Mouse (Mus musculus) neural tube, embryonic 10.5 days (tissue): ENCODE data around the gene Ppp1r3g.

Experiments used
- DNase-seq: peaks from one replicate; pipeline ENCODE4 v3.0.0-alpha.2; 2017; ENCODE audit warnings: low spot score; ENCODE audit errors: extremely low spot score

Ppp1r3g gene

DNA sequence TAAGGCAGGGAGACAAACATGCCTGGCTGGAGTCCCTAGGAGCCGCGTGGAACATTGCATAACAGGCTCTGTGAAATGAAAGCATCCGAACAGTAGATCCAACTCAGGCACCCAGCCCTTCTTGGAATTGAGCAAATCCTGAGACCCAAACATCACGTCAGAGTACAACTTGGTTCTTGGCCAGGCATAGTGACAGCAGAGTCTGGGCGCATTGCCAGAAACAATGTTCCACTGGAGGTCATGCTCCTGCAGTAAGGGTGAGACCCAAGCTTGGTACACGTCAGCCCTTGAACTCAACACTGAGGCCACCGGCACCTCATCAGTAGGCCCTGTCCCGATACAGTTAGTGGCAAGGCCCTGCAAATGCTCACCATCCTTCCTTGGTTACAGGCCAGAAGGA is 35.4 kb downstream of the Ppp1r3g start:
- DNase-seq: no peak

DNA sequence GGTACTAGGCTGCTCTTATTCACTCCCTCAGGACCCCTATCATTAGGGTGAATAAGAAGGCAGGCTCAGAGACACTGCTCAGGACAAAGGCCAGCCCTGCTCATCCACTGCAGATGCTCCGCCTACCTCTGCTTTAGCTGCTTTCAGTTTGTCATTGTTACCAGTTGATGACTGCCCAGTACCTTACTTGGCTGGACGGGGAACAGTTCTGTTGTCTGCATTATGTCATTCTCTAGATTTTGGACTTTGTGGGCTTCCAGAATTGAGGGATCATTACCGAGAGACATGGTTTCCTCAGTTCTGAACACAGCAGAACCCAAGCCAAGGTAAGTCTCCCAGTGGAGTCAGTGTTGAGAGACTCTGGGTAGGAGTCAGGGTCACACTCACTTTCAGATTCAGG is 36.6 kb downstream of the Ppp1r3g start:
- no peak for DNase-seq

DNA sequence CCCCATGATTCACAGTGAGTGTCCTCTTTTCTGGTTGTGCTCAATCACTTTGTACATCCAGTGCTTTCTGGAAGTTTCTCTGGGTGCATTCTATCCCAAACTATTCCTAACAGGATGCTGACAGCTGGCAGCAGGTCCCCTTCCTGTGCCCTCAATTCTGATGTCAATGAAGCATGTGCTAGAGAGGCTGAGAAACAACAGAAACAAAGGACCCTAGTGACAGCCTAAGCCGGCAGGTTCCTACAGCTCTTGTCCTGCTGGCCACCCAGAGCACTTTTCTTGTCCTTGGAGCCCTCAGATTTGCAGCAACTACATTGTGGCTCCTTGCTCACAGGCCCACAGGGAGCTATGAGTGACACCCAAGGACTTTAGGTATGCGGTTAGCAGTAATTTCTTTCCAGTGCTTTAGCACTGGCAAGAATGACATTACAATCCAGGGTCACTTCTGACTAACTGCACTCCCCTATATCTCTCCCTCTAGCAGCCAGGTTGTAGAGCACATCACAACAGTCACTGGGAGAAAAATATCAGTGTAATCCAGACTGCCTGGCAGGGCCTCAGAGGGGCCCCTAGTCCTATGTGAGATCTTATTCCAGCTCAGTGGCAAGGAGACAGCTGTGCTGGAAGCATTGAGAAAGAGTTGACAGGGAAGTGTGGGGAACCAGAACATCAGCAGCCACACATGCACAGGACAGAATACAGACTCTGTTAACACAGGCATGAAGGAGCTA is 37.2 kb downstream of the Ppp1r3g start:
- no peak for DNase-seq

GRCm38 (mm10) chr13:35997606-35998005 is 39.0 kb downstream of the Ppp1r3g start:
- DNase-seq: no peak

- no peak for DNase-seq
Measured at GRCm38 (mm10) chr13:36000798-36001197, 42.2 kb downstream of the Ppp1r3g start.

DNA sequence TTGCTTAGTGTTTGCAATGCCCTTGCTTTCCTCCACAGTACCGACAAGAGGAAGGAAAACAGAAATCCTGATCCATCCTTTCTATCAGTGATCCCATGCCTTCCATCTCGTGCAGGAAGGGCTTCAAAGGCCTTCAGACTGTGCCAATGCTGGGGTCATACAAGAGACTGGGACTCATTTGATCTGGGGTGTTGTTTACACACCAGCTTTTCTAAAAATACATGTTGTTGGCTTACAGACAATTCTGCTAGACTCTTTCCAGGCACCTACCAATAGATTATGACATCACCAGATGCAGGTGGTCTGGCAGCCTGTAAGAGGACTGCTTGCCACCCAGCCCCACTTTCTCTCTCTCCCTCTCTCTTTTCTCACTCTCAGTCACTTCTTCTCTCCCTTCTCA is 51.3 kb downstream of the Ppp1r3g start:
- DNase-seq: no peak

GRCm38 (mm10) chr13:36015636-36016035 is 57.0 kb downstream of the Ppp1r3g start:
- DNase-seq: no peak

DNA sequence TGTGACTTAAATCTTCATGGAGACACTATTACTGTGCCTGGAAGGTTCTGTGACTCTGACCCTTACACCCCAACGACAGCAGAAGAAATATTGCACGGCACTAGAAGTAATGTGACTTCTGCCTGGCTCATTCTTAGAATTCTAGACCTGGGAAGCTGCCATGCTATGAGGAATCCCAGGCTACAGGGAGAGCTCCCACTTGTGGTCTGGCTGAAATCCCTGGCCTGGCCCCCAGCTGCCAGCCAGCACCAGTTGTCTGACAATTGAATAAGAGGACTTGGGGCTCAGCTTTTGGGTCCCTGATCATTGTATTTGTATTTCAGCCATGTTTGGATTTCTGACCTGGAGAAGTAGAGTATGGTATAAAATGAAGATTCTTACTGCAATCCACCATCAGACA is 59.4 kb downstream of the Ppp1r3g start:
- DNase-seq: no peak

DNA sequence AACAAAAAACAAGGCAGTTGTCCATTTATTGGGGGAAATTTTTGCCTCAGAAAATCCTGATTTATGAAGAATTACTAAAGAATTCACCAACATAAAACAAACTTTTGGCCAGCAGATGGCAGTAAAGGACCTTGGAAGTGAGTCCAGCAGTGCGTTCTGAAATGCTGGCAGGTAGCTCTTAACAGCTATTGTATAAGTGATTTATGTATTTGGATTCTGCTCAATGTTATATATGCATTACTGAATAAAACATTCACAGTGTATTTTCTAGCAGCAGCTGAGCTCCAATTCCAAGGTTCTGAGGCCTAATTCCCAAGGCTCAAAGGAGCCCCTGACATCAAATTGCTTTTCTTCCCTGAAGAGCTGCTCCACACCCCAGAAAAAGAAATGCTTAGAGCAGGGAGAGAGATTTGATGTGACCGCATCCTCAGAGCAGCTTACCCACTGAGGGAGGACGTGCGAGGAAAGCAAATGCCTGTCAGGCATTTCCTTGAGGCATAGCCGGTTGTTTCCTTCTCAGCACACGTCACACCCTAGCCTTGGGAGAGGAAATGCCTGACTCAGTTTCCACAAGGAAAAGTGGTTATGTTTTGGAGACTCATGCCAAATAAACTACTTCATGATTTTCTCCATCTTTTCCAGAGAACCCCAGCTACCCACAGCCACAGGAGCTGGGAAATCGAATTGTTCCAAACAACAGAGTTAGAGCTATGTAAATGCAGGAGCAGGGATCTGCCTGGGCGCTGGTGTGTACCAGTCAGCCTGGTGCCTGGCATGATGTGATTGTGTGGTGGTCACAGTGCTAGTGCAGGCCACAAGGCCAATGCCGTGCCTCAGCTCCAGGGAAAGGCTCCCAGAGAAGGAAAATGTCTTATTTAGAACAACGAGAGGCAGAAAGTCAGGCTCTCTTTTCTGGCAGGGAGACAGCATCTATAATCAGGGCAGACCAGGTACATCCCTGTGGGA is 61.0 kb downstream of the Ppp1r3g start:
- peak; percentile 34 for DNase-seq
